Mouse (Mus musculus) heart, adult 11 months (tissue): ENCODE measurements around the gene Hypk.

Experiments used
- DNase-seq: peaks from one replicate; pipeline ENCODE4 v3.0.0; 2022

Gene Hypk

GRCm38 (mm10) chr2:121452990-121453389 lies at the start of gene Hypk:
TSS of gene Hypk (plus strand) at chr2:121453290.
- no peak for DNase-seq

- DNase-seq, result peak; percentile 54
Measured at GRCm38 (mm10) chr2:121403296-121403695, 49.8 kb upstream of the Hypk start.

- peak; percentile 51 for DNase-seq
Measured at GRCm38 (mm10) chr2:121408160-121408559, 44.9 kb upstream of the Hypk start.

- DNase-seq, result peak; percentile 84
Measured at GRCm38 (mm10) chr2:121412843-121413386, 40.2 kb upstream of the Hypk start.

GRCm38 (mm10) chr2:121413387-121414042 lies 39.6 kb upstream of the Hypk start, which contains the start of the genes Pdia3 and Catsper2:
TSS of gene Pdia3 (plus strand) at chr2:121413775.
TSS of gene Catsper2 (minus strand) at chr2:121413792.
- peak; percentile 100 for DNase-seq

GRCm38 (mm10) chr2:121414139-121414685 lies 38.9 kb upstream of the Hypk start:
- DNase-seq, result no peak

- DNase-seq, result peak; percentile 3
Measured at GRCm38 (mm10) chr2:121415103-121415502, 38.0 kb upstream of the Hypk start.

- peak; percentile 48 for DNase-seq
Measured at GRCm38 (mm10) chr2:121415591-121415990, 37.5 kb upstream of the Hypk start.

- DNase-seq, result peak; percentile 87
Measured at GRCm38 (mm10) chr2:121416356-121416755, 36.7 kb upstream of the Hypk start.

- DNase-seq, result no peak
Measured at GRCm38 (mm10) chr2:121418476-121418875, 34.6 kb upstream of the Hypk start.

- peak; percentile 27 for DNase-seq
Measured at GRCm38 (mm10) chr2:121423166-121423565, 29.9 kb upstream of the Hypk start.

- DNase-seq, result peak; percentile 4
Measured at GRCm38 (mm10) chr2:121425890-121426289, 27.2 kb upstream of the Hypk start.

GRCm38 (mm10) chr2:121434854-121435253 lies 18.2 kb upstream of the Hypk start:
- no peak for DNase-seq

- peak; percentile 66 for DNase-seq
Measured at GRCm38 (mm10) chr2:121439746-121440145, 13.3 kb upstream of the Hypk start.

- DNase-seq, result peak; percentile 86
Measured at GRCm38 (mm10) chr2:121440834-121441605, 12.1 kb upstream of the Hypk start.

GRCm38 (mm10) chr2:121441800-121442199 lies 11.3 kb upstream of the Hypk start:
- DNase-seq, result peak; percentile 94

GRCm38 (mm10) chr2:121442259-121443067 lies 10.6 kb upstream of the Hypk start:
- DNase-seq, result peak; percentile 97

GRCm38 (mm10) chr2:121443068-121443349 lies 10.1 kb upstream of the Hypk start:
- DNase-seq, result no peak

GRCm38 (mm10) chr2:121444178-121444577 lies 8.9 kb upstream of the Hypk start, which contains the start of gene Ell3:
TSS of gene Ell3 (minus strand) at chr2:121444278.
- DNase-seq, result peak; percentile 40

- DNase-seq, result peak; percentile 15
Measured at GRCm38 (mm10) chr2:121445117-121445516, 8.0 kb upstream of the Hypk start.

- peak; percentile 87 for DNase-seq
Measured at GRCm38 (mm10) chr2:121446506-121446905, 6.6 kb upstream of the Hypk start.

GRCm38 (mm10) chr2:121447006-121447405 lies 6.1 kb upstream of the Hypk start:
- peak; percentile 56 for DNase-seq

- peak; percentile 93 for DNase-seq
Measured at GRCm38 (mm10) chr2:121448136-121448535, 5.0 kb upstream of the Hypk start.
